Mouse (Mus musculus) CD8-positive naive resting alpha-beta T cell, adult 2 months (primary cell): Measurements from ENCODE around the gene Rxfp3.
"Not testable (repeated sequence)": the region's sequence is repeated elsewhere in the genome, so short reads cannot be mapped to it uniquely, and the experiment has no call there.

Experiments used
- DNase-seq, 2 experiments: peaks; one replicate each; pipeline ENCODE4 v3.0.0; 2022; ENCODE audit warnings: low read depth in 2 of 2, low spot score in 2 of 2

Rxfp3 gene

DNA sequence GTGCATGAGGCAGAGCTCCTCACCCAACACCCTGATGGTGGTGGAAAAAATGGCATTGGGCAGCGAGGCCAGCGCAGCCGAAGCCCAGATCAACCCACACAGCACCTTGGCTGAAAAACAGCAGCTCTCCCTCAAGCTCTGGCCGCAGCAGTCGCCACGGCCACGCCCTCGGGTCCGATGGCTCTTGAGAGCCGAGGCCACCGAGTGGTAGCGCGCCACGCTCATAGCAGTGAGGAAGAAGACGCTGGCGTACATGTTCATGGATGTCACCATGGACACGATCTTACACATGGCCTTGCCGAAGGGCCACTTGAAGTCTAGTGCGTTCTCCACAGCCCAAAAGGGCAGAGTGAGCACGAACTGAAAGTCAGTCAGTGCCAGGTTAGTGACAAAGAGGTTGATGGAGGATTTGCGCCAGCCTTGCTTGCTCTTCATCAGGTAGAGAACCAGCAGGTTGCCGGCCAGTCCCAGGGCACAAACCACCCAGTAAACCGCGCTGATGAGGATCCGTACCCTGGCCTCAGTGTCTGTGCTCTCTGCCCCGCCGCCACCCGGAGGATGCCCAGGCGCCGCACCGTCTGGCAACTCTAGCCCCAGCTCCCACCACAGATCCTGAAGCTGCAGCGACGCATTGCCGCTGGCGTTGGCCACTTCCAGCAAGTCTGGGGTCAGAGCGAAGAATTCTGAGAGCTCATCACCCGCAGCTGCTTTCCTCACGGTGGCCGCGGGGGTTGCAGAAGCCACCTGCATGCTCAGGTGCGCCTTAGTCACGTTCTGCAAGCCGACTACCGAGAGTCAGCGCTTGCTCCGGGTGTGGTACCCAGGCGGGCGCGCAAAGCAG, 1.0 kb downstream of the Rxfp3 start:
- no peak for DNase-seq

GRCm38 (mm10) chr15:11035947-11036474, 1.8 kb downstream of the Rxfp3 start:
- DNase-seq: no peak

DNA sequence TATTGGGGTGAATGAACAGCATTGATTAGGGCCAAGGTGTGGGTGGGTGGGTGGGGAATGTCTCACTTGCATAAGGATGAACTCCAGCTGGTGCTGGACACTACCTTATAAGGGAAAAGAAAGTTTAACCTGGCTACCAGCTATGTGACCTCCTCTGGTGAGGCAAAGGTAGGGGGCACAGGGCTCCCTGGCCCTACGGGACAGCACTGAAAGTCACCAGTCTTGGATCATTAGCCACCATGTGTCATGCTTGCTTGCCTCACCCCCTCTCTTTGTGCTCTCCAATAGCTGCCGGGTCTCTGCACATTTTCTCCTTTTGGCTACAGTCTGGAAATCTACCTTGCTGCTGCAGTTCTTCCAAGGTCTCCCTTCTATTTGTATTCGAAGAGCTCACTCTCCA, 7.6 kb downstream of the Rxfp3 start:
- no peak for DNase-seq

GRCm38 (mm10) chr15:11026801-11027561, 10.8 kb downstream of the Rxfp3 start:
- DNase-seq: no peak

GRCm38 (mm10) chr15:11014931-11015330, 22.9 kb downstream of the Rxfp3 start:
- DNase-seq: no peak

GRCm38 (mm10) chr15:11010976-11011548, 26.7 kb downstream of the Rxfp3 start:
- no peak for DNase-seq

DNA sequence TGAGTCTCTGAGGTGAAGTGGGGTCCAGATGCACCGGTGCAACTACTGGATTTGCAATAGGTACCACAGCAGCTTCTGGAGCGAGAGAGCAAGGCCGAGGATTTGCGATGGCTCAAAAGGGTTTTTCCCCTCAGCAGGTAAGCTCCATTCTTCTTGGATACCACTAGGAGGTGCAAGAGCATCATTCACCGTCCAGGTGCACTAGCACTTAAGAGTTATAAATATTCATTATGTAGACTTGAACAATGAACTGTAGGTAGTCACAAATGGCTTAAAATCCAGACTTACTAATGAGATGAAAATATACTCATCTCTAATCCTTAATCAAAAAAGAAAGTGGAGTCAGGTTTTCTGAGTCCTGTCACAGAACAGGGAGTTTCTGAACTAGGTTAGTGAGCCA, 29.0 kb downstream of the Rxfp3 start:
- DNase-seq: no peak

DNA sequence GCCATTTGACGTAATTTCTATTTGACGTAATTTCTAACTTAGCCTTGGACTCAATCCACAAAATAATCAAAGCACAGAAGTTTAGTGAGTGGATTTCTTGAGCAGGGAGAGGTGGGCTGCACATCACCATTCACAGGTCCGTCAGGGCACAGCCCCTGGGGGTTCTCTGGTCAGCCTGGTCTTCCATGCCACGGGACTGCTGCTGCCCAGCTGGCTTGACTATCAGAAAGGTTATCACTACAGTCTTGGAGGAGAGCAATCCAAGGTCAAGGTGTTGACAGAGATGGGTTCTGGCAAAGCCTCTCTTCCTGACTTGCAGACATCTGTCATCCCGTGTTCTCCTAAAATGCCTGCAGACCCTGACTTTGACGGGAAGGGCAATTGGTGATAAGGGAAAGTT, 33.1 kb downstream of the Rxfp3 start:
- DNase-seq: no peak

- no peak for DNase-seq
Observed at GRCm38 (mm10) chr15:11003791-11004190, 34.0 kb downstream of the Rxfp3 start.

GRCm38 (mm10) chr15:11000421-11000820, 37.4 kb downstream of the Rxfp3 start, which contains the start of gene Slc45a2:
Gene Slc45a2 (plus strand): TSS chr15:11000721.
- no peak for DNase-seq

DNA sequence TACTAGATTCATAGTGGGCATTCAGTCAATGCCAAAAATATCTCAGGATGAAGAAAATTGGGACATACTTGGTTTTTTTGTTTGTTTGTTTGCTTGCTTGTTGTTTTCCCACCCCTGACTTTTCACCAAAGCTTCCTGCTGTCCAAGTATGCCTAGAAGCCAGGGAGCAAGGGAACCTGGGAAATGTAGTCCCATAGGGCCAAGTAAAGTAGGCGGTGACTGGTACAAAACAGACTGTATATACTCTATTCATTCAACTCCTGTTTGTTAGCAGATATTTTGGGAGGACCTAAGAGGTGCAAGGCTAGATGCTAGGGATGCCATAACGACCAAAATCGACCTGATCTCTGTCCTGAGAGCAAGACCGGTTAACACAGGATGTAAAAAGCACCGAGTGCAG, 38.0 kb downstream of the Rxfp3 start:
- DNase-seq: no peak

DNA sequence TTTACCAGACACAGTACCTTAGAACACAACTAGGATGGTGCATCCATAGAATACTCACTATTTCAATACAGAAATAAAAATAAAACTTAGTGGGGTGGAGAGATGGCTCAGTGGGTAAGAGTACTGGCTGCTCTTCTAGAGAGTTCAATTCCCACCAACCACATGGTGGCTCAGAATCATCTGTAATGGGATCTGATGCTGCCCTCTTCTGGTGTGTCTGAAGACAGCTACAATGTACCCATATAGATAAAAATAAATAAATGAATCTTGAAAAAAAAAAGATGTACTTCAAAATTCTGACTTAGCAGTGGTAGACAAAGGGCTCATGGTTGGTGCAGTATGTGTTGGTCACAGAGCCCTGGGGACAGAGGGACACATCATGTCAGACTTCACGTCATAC, 46.2 kb downstream of the Rxfp3 start:
- DNase-seq: no peak

GRCm38 (mm10) chr15:10990411-10990810, 47.4 kb downstream of the Rxfp3 start:
- DNase-seq: no peak

GRCm38 (mm10) chr15:10986477-10986876, 51.3 kb downstream of the Rxfp3 start:
- not testable (repeated sequence) for DNase-seq

- no peak for DNase-seq
Observed at GRCm38 (mm10) chr15:10985756-10986155, 52.0 kb downstream of the Rxfp3 start.
